Mouse (Mus musculus) lung, postnatal 14 days (tissue): ENCODE measurements around the gene Ifnlr1.

Experiments used
- DNase-seq: peaks from one replicate; pipeline ENCODE4 v3.0.0; 2021

The Ifnlr1 gene

DNA sequence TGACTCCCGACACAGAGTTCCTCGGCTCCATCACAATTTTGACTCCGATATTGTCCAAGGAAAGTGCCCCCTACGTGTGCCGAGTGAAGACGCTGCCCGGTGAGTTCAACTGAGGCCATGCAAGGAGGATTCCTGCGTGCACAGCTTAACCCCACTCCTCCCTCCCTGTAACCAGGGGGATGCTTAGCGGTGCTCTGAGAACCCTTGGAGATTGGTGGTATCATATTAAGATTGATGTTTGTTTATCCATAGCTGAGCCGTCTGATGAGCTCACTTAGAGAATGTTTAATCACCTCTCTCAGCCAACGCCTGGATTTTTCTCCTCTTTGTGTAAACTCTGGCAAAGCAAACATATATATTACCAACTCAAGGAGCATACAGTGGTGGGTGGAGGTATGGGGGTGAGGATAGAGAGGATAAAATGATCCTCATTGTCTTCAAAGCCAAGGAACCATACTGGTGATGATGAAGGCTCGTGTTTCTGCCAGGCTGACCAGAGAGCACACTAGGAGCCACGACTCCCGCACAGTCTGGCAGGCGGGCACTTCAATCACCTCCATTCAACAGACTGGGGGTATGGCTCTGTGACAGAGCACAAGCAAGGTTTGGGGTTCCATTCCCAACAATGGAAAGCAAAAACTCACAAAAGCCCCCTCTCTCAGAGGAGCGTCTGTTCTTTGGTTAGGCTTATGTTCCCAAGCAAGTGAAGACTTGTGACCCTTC lies 58.8 kb downstream of the Ifnlr1 start:
- DNase-seq, result no peak

DNA sequence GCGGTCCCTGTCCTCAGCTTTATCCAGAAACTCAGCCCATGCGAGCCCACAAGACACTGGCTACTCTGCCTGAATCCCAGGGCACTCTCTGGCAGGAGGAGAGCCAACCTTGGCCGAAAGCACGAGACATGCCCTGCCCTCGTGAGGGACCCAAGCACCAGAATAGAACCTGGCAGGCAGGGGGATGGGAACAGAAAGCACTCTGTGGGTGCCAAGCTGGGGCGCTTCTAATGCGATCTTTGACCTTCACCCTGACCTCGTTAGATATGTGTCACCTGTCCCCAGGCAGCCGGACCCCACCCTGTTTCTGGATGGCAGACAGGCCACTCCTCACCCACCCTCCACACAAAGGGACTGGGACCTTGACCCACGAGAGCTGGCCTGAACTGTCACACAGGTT lies 59.5 kb downstream of the Ifnlr1 start:
- DNase-seq, result no peak

DNA sequence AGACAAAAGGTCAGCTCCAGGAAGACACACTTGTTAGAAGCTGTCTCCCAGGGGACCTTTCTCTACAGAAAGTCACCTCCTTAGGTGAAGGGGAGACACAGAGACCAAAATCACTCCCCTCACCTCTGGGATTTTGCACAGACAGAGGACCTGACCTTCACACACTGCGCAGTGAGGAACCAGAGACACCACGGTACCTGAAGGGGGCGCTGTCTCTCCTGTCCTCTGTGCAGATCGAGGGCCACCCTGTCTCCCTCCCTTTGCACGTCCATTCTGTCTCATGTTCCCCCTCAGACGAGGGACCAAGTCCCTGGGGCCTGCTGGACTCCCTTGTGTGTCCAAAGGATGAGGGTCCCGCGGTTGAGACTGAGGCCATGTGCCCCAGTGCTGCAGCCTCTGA lies 64.8 kb downstream of the Ifnlr1 start:
- DNase-seq, result no peak

DNA sequence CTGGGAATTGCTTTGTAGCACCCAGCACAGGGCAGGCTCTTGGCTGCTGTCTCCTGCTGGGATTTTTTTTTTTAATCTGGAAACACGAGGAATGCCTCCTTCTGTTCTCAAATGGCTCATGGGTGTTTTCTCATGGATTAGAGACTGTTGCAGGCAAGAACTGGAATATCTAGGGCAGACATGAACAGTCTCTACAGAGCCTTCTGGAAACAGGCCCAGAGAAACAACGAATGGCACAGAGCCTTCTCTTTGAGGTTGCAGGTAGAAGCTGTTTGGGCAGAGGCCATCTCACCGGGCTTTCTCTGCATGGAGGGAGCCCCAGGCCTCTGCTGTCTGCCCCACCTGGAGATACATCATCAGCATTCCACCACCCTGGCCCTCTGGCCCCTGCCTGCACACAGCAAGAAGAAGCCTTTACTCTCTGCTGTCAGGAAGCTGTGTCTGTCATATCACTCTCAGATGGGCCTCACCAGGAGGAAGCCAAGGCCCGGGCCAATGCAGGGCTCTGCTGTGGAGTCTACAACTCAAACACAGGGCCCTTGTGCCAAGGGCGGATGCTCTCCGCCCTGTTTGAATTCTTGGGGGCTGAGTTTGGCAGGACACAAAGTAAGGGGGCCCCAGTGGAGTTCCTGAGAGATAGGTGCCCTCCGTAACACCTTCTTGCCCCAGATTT lies 66.2 kb downstream of the Ifnlr1 start:
- DNase-seq, result no peak

DNA sequence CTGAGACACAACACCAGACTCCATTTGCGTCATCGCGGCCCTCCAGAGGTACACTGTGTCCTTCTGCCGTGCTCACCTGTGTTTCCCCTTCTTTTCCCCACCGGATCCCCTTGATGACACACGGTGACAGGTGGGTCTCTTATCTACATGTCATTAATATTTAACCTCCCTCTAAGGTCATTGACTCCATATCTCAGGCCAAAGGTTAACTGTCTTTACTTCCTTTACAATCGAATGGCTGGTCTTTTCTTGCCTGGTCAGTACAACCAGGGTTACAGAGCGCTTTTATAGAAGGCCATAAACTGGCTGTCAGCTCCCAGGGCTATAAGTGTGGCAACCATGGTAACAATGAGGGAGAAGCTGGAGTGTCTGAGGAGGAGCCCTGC lies 66.7 kb downstream of the Ifnlr1 start:
- no peak for DNase-seq
